Mouse (Mus musculus) C2C12 (cell line): Measurements from ENCODE around the gene Nr4a1. TPM values are rescaled to one million over a fixed set of nuclear protein-coding genes. Genes with fewer than 3 reads are reported as not detected.

ENCODE experiments used
- H3K27me3 ChIP-seq: one replicate; pipeline ENCODE4 v1.6.1; 2011; ENCODE audit not compliant: control insufficient read depth, insufficient read depth, insufficient read length
- H3K36me3 ChIP-seq: one replicate; pipeline ENCODE4 v1.6.1; 2011; ENCODE audit not compliant: control insufficient read depth, insufficient read depth
- H3K4me3 ChIP-seq: one replicate; pipeline ENCODE4 v1.5.1; 2011; ENCODE audit warnings: mild to moderate bottlenecking, control low read depth; ENCODE audit not compliant: poor library complexity, insufficient read depth, severe bottlenecking
- H3K79me2 ChIP-seq: one replicate; pipeline ENCODE4 v1.6.1; 2011; ENCODE audit not compliant: control insufficient read depth, insufficient read depth
- H3K79me3 ChIP-seq: one replicate; pipeline ENCODE4 v1.6.1; 2011; ENCODE audit warnings: low read depth, control low read depth
- H3ac ChIP-seq: one replicate; pipeline ENCODE3; 2011; ENCODE audit warnings: low read depth; ENCODE audit not compliant: control insufficient read depth, insufficient read length
- CEBPB ChIP-seq: IDR thresholded peaks from one replicate; pipeline ENCODE4 v1.6.1; 2011; ENCODE audit warnings: low read depth, mild to moderate bottlenecking, control low read depth, moderate library complexity
- CTCF ChIP-seq: IDR thresholded peaks from one replicate; pipeline ENCODE4 v1.5.1; 2011; ENCODE audit not compliant: control insufficient read depth, insufficient read depth, insufficient read length
- FOSL1 ChIP-seq: IDR thresholded peaks from one replicate; pipeline ENCODE4 v1.8.0; 2011; ENCODE audit warnings: mild to moderate bottlenecking, low read length; ENCODE audit not compliant: poor library complexity, insufficient read depth, severe bottlenecking
- MAX ChIP-seq: IDR thresholded peaks from one replicate; pipeline ENCODE4 v1.6.1; 2011; ENCODE audit warnings: mild to moderate bottlenecking, control low read depth
- MYOD1 ChIP-seq: IDR thresholded peaks from one replicate; pipeline ENCODE4 v1.6.1; 2011; ENCODE audit warnings: low read depth; ENCODE audit not compliant: control insufficient read depth, insufficient read length
- MYOG ChIP-seq: IDR thresholded peaks from one replicate; pipeline ENCODE4 v1.6.1; 2011; ENCODE audit not compliant: control insufficient read depth, insufficient read length; ENCODE audit errors: extremely low read depth
- USF1 ChIP-seq: IDR thresholded peaks from one replicate; pipeline ENCODE4 v1.6.1; 2011; ENCODE audit warnings: low read depth, mild to moderate bottlenecking, control low read depth, moderate library complexity
- polyA plus RNA-seq: library from polyadenylated mRNA; unstranded; fragments of >200 nt; fragmentation: generic; extraction: Trizol; gene quantifications from one replicate; pipeline ENCODE4 v1.2.1, GENCODE M21; 2012; ENCODE audit warnings: missing spikeins

Nr4a1 gene
- polyA plus RNA-seq, 1 experiment: 8.1 TPM

DNA sequence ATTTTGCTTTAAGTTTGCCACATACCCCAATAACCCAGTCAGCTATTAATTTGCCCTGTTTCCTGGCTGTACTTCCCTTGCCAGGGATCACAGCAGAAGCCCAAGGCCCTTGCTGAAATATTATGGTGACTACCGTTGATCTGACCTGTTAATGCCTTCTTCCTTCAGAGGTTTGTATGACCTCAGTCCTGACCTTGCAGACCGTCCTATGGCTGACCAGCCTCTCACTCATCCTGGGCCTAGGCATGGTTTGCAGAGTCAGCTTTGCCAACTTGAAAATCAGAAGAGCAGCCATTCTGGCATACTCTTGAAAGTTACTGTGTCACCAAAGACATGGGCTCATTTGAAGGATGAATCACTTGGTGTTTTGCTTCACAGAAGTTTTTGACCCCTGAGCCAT, 38.9 kb upstream of the Nr4a1 start:
- Histone ChIP-seq H3K36me3 (no peaks in the 10 kb centered on the region), H3K79me2 (no peaks in the 10 kb centered on the region), H3ac (no peak overlapping the region), H3K4me3 (no peak overlapping the region), H3K27me3 (no peaks in the 10 kb centered on the region), H3K79me3 (no peaks in the 10 kb centered on the region)
- TF ChIP-seq CTCF (no peak), MAX (no peak), USF1 (no peak), MYOD1 (no peak), CEBPB (no peak), MYOG (no peak), FOSL1 (no peak)

DNA sequence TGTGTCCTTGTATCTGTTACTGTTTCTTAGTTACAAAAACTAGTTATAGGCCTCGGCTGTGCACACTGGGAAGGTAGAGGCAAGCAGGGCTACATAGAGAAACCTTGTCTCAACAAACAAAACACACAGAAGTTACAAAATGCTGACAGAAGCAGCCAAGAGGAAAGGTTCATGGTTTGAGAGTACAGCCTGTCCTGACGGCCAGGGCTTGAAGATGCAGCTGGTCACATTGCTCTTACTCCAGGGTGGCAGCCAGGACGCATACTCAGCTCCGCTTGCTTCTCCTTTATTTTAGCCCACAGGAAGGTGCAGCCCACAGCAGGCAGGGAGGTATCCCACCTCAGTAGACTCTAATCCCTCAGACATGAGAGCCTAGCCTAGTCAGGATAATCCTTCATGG, 38.0 kb upstream of the Nr4a1 start:
- Histone ChIP-seq H3K79me3 (no peaks in the 10 kb centered on the region), H3K36me3 (no peaks in the 10 kb centered on the region), H3K79me2 (no peaks in the 10 kb centered on the region), H3K4me3 (no peak overlapping the region), H3ac (no peak overlapping the region), H3K27me3 (no peaks in the 10 kb centered on the region)
- TF ChIP-seq MYOD1: no peak
- TF ChIP-seq MYOG: no peak
- TF ChIP-seq CEBPB: no peak
- no peak for TF ChIP-seq USF1
- no peak for TF ChIP-seq CTCF
- no peak for TF ChIP-seq MAX
- TF ChIP-seq FOSL1: no peak

DNA sequence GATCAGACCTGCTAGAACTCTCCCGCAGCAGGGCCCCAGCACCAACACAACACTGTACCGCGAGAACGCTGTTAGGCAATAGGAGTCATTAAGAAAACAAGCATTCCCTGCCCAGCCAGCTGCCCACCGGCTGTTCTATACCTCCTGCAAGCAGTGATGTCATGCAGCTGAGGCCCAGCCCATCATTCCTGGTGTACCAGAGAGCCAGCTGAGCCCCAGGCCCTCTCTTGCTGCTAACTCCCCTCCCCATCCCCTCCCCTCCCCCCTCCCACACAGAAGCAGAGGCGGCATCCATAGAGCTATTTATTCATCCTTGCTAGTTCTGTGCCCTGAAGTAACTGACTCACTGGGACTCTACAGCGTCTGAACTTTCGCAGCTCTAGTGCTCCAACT, 33.2 kb upstream of the Nr4a1 start:
- TF ChIP-seq USF1 (no peak), CEBPB (peak; percentile 62), MYOD1 (peak; percentile 72), MYOG (no peak)
- Histone ChIP-seq H3K79me2 (no peaks in the 10 kb centered on the region), H3K36me3 (no peaks in the 10 kb centered on the region), H3K4me3 (no peak overlapping the region), H3K27me3 (no peaks in the 10 kb centered on the region), H3ac (peak overlapping the region; percentile 13), H3K79me3 (no peaks in the 10 kb centered on the region)

DNA sequence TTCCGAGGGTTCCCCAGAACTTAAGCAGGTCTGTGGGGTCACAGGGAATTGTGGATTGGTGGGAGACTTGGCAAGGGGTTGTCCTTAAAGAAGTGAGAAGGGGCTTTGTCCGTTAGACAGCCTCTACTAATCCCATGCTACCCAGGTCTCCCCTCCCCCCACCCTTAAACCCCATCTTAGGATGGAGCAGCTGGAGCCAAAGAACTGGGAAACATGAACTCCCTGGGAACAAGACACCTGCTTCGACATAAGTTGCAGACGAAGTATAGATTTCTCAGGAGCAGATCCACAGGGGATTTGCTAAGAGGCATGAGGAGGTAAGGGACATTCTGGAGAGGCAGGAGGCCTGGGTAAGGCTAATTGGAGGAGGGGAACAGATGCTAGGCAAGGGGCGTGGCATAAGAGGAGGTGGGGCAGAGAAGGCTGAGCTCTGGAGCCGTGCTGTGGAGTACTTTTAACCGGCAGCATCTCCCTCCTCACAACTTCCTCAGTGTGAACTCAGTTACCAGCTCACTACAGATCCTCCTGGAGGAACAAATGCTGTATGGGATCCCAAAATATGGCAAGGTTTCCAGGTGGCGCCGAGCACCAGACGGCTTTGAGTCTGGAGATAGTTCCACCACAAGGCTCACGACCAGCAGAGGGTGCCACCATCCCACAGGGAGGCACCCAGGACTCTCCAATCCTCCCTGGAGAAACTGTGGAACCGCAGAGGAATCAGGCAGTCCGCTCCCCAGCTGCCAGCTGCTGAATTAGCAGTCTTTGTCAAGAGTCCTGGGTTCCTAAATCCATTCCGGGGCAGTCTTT, 32.6 kb upstream of the Nr4a1 start:
- TF ChIP-seq MYOG (no peak), CTCF (peak; percentile 94), USF1 (no peak), MYOD1 (peak; percentile 15)
- Histone ChIP-seq H3K79me3 (no peaks in the 10 kb centered on the region), H3ac (peak overlapping the region; percentile 13), H3K4me3 (no peak overlapping the region), H3K27me3 (no peaks in the 10 kb centered on the region), H3K79me2 (no peaks in the 10 kb centered on the region), H3K36me3 (no peaks in the 10 kb centered on the region)

DNA sequence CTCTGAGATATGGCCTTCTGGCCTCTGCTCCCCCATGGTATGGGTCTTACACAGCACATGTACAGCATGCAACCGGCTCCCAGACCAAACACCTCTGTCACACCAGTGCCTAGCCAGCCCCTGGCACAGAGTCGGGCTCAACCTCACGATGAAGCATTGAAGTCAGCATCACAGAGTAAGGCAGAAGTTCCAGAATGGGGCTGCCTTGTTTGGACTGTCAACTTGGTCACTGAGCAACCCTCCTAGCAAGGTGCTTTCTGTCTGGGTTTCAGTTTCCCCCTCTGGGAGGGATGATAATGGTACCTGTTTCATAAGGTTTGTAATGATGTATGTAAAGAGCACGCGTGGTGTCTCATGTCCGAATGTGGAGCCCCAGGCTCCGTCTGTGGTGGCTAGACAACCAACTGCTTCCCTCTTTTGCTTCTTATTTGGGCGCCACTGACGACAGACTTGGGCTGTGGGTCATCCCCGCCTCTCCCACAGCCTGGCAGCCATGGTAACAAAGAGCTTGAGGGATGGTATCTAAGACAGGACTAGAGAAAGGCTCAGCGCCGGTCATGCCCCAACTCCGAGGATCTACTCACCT, 31.1 kb upstream of the Nr4a1 start:
- H3K4me3 ChIP-seq: no peak overlapping the region
- no peaks in the 10 kb centered on the region for H3K79me3 ChIP-seq
- H3ac ChIP-seq: no peak overlapping the region
- TF ChIP-seq USF1: no peak
- no peak for TF ChIP-seq FOSL1
- no peak for TF ChIP-seq MYOG
- no peak for TF ChIP-seq MAX
- TF ChIP-seq MYOD1: no peak
- TF ChIP-seq CTCF: no peak
- TF ChIP-seq CEBPB: no peak
- no peaks in the 10 kb centered on the region for H3K36me3 ChIP-seq
- no peaks in the 10 kb centered on the region for H3K27me3 ChIP-seq
- no peaks in the 10 kb centered on the region for H3K79me2 ChIP-seq

DNA sequence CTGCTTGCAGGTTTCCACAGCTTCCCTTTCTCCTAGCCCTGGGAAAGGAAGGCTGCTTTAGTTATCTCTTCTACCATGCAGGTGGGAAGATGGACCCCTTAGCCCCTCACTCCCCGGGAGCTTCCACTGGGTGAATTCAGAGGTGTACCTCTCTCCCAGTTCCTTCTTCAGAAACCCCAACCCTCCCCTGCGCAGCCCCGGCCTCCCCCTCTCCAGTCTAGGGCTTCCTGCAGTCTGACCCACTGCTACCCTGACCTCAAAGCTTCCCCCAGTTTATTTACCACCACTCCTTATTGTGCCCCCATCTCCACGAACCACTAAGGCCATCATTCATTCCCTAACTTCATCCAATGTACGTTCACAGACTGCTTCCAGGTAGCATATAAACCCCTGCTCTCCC, 30.5 kb upstream of the Nr4a1 start:
- Histone ChIP-seq H3K36me3 (no peaks in the 10 kb centered on the region), H3K79me2 (no peaks in the 10 kb centered on the region), H3K4me3 (peak overlapping the region; percentile 81), H3ac (no peak overlapping the region), H3K27me3 (no peaks in the 10 kb centered on the region), H3K79me3 (no peaks in the 10 kb centered on the region)
- TF ChIP-seq MAX (no peak), USF1 (no peak), MYOG (no peak), CEBPB (no peak), CTCF (no peak), FOSL1 (no peak), MYOD1 (no peak)
